Mouse (Mus musculus) layer of hippocampus, postnatal 36 days (tissue): ENCODE results near the gene Lrrtm1. TPM values are rescaled to one million over a fixed set of nuclear protein-coding genes. Genes with fewer than 3 reads are reported as not detected.

ENCODE experiments used
- DNase-seq, 2 experiments: peaks; one replicate each; pipeline ENCODE4 v3.0.0; 2022
- total RNA-seq, 2 experiments: library from RNA; stranded (reverse); gene quantifications; 2 replicates each; pipeline ENCODE4 v1.2.3; 2021

Lrrtm1 gene
- total RNA-seq = 100 to 1,000 TPM; 114 TPM

DNA sequence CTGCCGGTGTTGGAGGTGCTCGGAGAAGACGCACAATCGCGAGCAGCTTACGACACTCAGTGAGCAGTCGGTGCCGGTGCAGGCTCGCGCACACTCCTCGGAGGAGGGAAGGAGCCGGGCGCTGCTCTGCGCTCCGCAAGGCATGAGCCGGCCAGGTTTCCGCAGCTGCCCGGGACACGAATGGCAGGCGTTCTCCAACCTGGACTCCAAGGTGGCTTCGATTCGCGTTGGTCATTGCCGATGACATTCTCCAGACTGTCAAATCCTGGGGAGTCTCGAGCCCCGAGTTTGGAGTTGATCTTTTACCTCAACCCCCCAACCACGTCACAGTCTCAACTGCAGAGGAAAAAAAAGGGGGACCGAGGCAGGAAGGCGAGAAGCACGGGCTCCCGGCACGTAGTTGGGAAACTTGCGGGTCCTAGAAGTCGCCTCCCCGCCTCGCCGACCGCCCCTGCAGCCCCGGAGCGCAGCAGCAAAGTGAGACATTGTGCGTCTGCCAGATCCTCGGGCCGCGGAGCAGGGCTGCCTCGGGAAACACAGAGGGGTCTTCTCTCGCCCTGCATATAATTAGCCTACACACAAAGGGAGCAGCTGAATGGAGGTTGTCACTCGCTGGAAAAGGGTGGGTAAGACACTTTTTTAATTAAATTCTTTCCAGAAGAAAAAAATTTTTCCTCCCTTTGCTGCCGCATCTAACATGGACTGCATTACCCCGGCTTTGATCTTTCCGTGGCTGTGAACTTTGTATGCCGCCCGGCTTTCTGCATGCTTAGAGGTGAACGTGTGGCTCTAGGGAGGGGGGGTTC, at the start of gene Lrrtm1:
Lrrtm1 (plus strand) TSS at position 89 of the 806 bp plus-strand sequence.
- DNase-seq = peak; percentile 81

DNA sequence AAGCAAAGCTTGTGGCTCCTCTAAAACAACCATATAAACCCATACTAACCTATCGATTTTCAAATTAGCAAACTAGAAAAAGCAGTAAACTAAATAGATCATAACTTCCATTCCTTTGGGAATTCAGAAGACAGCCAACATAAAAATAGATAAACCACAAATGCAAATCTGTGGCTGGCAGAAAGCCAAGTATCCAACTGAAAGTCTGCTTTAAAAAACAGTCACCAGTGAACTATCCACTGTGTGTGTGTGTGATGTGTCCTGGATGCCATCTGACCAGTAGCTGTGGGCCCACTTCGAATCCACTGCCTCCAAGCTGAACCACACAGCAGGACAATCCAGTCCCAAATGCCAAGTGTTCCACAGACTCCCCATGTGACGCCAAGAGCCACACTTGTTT, 45.8 kb upstream of the Lrrtm1 start:
- no peak for DNase-seq

DNA sequence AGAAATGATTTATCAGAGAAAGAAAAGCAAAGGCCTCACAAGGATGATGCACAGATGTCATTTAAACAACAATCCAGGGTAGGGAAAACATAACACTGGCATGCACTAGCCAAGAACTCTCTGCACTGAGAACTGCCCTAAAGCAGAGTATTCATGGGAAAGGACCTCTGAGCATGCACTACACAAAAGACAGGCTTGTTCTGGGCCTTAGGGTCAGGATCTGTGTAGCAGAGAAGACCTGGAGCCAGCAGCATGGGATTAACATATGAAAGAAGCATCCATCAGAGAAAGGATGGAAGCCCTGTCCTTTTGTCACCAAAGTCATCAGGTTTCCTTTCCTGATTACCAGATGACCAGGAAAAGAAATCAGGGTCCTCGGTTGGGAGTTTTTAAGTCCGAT, 43.1 kb upstream of the Lrrtm1 start:
- no peak for DNase-seq

DNA sequence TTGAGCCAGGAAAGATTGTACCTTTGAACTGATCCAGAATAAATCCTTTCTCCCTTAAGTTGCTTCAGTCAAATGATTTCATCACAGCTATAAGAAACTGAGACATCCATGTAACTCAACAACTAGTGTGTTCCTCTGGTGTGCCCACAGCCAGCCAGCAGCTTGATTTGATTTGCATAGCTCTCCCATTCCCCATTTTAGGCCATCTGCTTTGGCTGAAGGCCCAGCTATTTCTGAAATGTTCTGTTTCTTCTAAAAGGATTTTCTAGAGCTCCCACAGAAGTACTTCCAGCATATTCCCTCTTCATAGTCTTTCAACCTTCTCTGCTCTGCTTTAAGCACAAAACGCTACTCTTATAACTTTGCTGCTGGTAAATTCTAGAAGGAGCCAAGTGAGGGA, 33.3 kb upstream of the Lrrtm1 start:
- peak; percentile 50 to 53 for DNase-seq

DNA sequence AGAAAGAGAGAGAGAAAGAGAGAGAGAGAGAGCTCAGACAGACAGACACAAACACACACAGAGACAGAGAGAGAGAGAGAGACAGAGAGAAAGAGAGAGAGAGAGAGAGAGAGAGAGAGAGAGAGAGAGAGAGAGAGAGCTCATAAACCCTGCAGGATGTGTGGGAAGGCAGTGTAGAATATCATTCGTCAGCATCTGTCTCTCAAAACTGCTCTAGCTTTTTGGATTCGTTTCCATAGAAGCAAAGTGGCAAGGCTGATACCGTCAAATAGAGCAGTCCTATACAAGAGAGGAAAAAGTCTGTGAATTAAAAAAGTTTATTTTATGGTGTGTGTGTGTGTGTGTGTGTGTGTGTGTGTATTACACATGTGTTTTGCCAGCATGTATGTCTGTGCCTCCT, 32.6 kb upstream of the Lrrtm1 start:
- no peak for DNase-seq

DNA sequence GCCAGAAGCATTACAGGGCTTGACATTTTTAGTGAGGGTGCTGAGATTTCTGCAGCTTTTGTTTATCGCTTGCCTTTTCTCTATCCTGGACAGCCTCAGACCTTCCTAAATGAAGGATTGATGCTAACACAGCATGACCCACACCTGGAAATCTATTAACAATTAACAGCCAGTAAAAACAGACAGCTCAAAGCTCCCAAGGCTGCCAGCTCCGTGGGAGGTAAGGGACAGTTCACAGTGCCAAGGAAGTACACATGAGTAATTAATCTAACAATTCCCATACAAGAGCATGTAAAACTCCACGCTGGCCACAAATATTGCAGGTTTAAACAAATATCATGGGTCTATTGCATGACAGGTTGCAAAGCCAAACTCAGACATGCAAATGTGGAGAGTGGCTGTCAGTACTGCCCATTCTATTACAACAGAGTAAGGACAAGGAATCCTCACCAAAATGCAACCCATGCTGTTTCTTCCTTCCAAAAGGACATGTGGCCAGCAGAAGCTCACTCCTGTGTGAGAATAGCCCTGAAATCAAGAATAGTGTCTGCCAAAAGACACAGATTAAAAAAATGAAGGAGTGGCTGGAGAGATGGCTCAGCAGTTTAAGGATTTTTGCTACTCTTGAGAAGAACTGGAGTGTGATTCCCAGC, 28.6 kb upstream of the Lrrtm1 start:
- no peak for DNase-seq

DNA sequence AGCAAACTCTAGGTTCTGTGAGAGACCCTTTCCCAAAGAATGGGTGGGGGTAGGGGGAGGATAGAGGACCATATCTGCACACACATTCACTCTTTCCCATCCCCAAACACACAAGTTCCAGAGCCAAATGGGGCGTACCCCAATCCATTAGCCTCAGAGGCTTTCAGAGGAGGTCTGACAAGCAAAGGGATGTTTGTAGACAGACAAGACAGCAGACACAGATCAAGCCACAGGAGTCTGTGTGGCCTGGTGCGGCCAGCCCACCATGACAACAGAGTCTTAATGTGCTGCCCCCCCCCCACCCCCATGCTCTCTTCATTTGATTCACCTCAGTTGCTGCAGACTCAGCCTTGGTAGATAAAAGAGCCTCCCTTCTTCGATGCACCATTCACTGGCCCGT, 27.2 kb upstream of the Lrrtm1 start:
- no peak for DNase-seq

DNA sequence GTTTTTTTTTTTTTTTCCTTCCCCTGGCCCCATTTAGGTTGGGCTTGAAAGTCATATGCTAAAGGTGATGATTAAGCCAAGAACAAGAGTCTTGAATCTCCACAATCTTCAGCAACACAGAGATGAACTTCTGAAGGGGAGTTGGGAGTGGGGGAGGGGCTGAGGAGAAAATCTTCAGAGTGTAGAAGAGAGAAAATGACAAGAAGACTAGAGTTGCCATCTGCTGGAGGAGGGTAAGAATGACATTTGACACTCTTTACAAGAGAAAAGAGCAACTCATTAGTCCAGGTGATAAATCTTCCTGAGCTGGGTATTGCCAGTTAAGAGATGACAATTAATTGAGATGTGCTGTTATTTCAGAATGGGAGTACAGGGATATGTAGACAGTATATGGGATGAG, 23.6 kb upstream of the Lrrtm1 start:
- no peak for DNase-seq

DNA sequence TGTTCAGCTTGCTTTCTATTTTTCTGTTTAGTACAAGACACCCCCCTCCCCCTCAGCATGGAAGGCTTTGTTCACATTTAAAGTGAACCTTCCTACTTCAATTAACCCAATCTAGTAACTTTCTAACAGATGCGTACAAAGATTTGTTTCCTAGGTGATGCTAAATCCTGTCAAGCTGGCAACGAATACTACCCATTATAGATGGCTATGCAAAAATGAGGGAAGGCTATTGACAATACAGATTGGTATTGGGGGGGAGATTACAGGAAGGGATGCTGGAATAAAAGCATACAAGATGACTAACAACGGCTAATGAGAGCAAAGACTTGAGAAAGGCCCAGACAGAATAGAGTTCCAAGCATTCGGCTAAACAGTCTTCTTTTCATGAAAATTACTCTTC, 21.7 kb upstream of the Lrrtm1 start:
- DNase-seq = no peak

DNA sequence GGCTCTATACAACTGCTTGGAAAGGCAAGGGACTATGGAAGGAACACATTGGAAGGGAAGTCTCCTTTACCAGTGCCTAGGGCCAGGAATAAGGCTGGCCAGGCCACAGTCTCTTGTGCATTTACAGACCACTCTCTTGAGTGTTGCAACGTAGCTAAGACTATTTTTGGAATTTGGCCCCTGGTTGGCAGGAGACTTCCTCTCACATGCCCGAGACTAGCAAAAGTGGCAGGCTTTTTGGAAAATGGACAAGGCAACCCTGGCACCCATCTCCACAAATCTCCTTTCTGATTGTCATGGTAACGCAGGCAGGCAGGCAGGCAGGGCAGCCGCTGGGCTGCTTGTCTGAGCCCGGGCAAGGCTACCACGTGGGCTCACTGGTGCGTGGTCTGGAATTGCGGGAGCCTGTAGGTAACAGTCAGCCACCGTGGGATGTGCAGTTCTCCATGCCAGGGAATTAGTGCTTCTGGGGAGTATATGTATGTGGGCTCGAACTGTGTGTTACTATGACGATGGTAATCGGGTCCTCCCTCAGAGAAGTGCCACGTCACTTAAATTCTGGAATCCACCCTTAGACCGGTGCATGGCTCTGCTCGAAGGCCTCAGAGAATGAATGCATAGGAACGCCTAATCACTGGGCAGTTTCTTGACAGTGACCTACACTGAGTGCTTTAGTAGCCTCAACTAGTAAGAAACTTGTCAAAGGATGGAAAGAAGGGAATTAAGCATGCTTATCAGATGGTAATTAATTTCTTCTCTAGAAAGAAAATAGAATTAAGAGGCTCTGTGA, 19.4 kb upstream of the Lrrtm1 start:
- DNase-seq = peak; percentile 65 to 69

DNA sequence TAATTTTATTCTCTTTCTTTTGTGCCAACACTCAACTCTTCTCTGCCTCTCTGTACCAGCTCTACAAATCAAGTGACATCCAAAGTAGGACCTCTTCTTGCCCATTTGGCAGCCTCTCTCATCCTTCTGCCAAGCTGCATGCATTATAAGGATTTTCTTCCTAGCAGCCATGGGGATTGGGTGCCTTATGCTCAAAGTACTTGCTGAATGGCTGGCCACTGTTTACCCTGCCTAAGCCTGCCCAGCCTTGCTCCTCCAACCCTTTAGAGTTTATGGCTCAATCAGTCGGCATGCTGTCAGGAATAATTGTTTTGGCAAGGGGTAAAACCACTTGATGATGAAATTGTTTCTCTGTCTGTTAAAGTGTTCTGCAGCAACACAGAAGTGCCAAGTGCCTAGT, 2.1 kb upstream of the Lrrtm1 start:
- no peak for DNase-seq

DNA sequence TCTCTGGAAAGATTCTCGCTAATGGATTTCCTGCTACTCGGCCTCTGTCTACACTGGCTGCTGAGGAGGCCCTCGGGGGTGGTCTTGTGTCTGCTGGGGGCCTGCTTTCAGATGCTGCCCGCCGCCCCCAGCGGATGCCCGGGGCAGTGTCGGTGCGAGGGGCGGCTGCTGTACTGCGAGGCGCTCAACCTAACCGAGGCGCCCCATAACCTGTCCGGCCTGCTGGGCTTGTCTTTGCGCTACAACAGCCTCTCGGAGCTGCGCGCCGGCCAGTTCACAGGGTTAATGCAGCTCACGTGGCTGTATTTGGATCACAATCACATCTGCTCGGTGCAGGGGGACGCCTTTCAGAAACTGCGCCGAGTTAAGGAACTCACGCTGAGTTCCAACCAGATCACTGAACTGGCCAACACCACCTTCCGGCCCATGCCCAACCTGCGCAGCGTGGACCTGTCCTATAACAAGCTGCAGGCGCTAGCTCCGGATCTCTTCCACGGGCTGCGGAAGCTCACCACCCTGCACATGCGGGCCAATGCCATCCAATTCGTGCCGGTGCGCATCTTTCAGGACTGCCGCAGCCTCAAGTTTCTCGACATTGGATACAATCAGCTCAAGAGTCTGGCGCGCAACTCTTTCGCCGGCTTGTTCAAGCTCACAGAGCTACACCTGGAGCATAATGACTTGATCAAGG, 1.2 kb downstream of the Lrrtm1 start:
- DNase-seq = peak; percentile 53 to 61

DNA sequence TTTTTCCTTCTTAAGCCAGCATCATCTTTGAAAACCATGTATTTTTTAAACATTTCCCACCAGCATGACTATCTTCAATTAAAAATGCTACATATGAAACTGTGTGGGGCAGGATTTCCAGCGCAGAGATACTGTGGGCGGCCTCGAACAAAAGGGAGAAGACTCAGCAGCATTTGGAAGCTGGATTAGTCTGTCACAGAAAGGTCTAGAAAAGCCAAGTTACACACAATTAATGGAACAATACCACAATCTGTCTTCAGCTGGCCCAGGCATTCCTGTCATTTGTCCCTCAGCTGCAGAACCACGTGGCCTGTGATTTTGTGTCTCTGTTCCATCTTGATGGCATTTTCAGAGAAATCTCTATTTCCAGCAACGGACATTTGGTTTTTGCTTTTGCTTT, 11.0 kb downstream of the Lrrtm1 start:
- peak in 1 of 2 experiments; percentile 41 for DNase-seq

DNA sequence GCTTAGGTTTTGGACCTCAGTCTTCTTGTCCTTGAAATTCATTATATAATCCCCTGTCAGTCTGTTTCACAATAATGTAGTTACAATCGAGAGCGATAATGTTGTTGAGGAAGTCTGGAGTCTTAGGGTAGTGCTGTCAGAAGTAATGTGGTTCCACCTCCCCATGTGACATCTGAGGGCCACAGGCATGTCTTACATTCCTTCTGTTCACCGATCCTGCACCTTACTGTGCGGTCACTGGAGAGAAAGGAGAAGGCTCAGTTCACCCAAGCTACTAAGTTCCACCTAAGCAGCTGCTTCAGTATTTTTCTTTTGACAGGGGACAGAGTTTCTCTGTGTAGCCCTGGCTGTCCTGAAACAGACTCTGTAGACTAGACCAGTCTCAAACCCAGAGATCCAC, 13.9 kb downstream of the Lrrtm1 start:
- DNase-seq = no peak

DNA sequence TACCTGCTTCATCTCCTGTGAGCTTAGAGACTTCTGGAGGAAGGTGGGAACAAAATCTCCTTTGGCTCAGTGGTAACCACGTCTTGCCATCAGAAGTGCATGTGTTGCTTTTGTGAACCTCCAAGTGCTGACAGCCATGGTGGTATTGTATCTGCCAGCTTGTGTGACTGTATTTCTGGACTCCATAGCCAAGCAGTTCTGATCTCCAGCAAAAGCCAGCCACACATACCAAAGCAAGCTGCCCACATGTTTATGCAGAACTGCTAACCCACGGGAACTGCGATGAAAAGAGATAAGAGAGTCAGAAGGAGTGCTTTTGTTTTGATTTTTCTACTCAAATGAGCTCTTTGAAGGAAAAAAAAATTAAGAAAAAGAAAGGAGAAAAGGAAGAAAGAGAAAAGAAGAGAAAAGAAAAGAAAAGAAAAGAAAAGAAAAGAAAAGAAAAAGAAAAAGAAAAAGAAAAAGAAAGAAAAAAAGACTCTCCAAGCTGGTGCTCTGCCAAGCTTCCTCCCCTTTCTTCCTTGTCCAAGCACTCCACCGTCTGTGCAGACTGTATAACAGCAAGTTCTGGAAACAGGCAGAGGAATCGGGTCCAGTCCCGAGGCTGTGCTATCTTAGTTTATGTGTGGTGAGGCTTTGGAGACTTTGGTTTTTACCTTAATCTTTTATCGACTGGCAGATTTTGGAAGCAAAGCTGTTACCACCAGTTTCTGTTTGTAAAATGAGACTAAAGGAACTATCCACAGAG, 15.0 kb downstream of the Lrrtm1 start:
- no peak for DNase-seq

DNA sequence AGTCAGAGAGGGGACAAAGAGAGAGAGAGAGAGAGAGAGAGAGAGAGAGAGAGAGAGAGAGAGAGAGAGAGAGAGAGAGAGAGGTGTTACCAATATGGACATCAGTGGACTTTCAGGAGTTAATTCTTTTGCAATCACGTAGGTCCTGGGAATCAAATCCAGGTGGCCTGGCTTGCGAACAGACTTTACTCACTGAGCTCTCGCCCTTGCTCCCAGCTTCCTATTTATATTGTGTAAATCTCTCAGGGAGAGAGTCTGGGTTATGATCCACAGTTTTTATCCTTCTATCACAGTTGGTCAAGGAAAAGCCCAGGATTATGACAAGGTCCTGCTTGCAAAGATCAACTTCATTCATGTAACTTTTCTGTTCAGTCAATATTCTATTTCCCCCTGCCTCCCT, 22.7 kb downstream of the Lrrtm1 start:
- no peak for DNase-seq

DNA sequence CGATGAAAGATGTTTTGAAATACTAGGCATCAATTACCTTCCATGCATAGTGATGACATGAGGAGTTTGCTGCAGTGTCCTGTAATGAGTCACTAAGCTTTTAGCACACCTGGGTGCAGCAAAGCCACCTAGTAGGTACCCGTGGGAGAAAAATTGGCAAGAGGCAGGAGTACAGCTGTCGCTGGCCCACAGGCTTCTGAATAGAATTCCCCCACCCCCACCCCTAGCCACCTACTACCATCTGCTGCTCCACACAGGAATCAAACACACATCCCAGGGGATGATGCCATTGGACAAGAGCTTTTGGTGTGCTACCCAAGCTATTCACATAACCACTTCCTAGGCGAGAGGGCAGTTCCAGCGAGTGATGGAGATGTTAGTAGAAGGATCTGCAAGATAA, 36.3 kb downstream of the Lrrtm1 start:
- peak in 1 of 2 experiments; percentile 11 for DNase-seq

DNA sequence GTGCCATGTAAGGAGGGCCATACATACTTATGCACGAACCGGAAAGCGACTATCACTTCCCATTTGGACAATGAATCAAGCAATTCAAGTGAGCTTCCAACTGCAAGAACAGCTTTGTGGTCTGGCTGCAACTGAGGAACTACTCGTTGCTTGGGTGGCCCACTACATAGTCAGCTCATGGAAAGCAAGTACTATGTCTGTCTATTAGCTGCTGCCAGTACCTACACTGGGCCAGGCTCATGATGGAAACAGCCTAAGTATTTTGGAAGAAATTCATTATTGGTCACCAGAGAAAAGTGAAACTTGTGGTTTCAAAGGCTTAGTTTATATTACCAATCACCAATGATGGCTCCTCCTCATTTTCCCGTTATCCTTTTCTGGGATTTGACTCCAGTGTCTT, 43.8 kb downstream of the Lrrtm1 start:
- DNase-seq = no peak

DNA sequence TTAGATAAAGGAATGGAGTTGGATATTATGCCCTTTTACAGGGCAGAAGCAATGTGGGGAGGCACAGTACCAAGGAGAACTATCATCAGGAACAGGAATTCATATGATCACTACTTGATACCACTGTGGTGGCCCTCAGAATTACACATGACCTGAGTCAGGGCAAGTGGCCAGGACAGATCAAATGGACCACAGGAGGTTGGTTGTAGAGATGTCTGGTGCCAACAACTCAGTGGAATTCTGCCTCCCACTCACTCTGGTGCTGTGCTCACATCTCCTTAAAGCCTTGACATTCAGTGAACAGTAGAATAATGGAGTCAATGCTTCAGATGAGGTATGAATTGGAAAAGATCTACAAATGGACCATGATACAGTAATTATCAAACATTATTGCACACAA, 45.9 kb downstream of the Lrrtm1 start:
- no peak for DNase-seq

DNA sequence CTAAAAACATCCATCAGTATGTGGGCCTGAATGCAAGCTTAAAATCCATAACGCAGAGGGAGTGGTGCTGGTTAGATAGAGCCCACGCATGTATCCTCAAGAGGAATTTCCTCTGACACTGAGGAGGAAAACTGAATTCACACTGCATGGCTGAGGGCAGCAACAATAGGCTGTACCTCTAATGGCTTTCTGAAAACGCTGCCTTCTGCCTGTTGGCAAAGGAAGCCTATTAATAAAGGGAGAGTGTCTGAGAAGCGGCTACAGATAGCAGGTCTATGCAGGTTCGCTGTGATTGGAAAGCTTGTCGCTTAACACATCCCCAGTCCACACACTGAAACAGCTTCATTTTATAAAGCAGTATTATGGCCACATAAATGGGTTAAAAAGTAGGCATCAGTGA, 48.9 kb downstream of the Lrrtm1 start:
- no peak for DNase-seq

DNA sequence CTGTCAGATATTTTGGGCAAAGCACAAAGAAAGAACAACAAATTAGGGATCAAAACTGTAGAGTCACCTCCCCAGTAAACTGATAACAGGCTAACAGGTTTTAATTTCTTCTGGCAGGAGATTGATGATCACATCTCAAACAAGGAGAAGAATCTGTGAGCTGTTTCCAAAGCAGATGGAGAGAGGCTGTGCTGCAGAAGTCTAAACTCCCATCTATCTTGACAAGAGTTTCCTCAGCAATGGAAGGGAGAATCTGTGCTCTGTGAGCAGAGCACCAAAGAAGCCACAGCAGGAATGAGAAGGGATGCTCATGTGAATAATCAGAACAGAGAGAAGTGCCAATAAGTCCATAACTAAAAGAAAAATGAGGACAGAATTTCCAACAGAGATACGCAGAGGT, 58.8 kb downstream of the Lrrtm1 start:
- no peak for DNase-seq

DNA sequence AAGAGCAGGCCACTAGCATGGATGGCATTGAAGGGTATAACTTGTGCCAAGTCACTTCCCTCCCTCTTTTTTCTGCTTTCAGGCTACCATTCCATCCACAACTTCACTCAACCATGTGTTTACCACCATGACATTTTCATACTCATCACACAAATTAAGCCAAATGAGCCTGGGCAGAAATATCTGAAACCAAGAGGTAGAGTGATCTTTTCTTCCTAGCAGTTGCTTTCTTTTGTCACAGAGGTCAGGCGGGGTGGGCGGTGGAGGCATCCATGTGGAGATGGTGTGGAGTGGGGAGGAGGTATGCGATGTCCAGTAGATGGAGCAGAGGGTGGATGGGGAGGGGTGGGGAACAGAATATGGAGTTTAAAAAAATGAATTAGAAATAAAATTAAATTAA, 64.3 kb downstream of the Lrrtm1 start:
- DNase-seq = no peak
